Mouse (Mus musculus) embryonic facial prominence, embryonic 13.5 days (tissue): ENCODE measurements at regions not wholly inside any gene's neighbourhood (a gene's known extent, or its start where the extent isn't known, plus 50 kb on each side); places are given as distances from the start of the nearest gene placed in this dataset.

Experiments used
- ATAC-seq: fragments of 200-750 bp; cut with Nextera tagmentation; 2 replicates; pipeline ENCODE4 v1.8.0; 2017; ENCODE audit warnings: low read depth; ENCODE audit not compliant: insufficient number of reproducible peaks, insufficient read depth, low FRiP score, low TSS enrichment
- H3K27ac ChIP-seq: fragments of 300-500 bp; sonication (generic); 2 replicates; pipeline ENCODE4 v1.5.1; 2015; ENCODE audit warnings: moderate library complexity, mild to moderate bottlenecking, inconsistent platforms
- H3K27me3 ChIP-seq: fragments of 300-500 bp; sonication (generic); 2 replicates; pipeline ENCODE4 v1.6.1; 2015; ENCODE audit warnings: mild to moderate bottlenecking, inconsistent platforms
- H3K36me3 ChIP-seq: fragments of 300-500 bp; sonication (generic); 2 replicates; pipeline ENCODE4 v1.6.1; 2015; ENCODE audit warnings: mild to moderate bottlenecking, inconsistent platforms
- H3K4me1 ChIP-seq: fragments of 300-500 bp; sonication (generic); 2 replicates; pipeline ENCODE4 v1.6.1; 2015; ENCODE audit warnings: inconsistent platforms
- H3K4me2 ChIP-seq: fragments of 300-500 bp; sonication (generic); 2 replicates; pipeline ENCODE4 v1.6.1; 2015; ENCODE audit warnings: moderate library complexity, mild to moderate bottlenecking, inconsistent platforms
- H3K4me3 ChIP-seq: fragments of 300-500 bp; sonication (generic); 2 replicates; pipeline ENCODE4 v1.5.1; 2015; ENCODE audit warnings: mild to moderate bottlenecking, inconsistent platforms
- H3K9ac ChIP-seq: fragments of 300-500 bp; sonication (generic); 2 replicates; pipeline ENCODE4 v1.6.1; 2015; ENCODE audit warnings: mild to moderate bottlenecking, inconsistent platforms
- H3K9me3 ChIP-seq: fragments of 300-500 bp; sonication (generic); 2 replicates; pipeline ENCODE4 v1.6.1; 2016; ENCODE audit warnings: inconsistent platforms
- WGBS: fragments of 180-500 bp; shearing (Covaris S2); methylation state at CpG from one replicate; pipeline ENCODE4 v1.1.7; 2015; ENCODE audit warnings: mixed read lengths; 5-methylcytosine and 5-hydroxymethylcytosine counted together

DNA sequence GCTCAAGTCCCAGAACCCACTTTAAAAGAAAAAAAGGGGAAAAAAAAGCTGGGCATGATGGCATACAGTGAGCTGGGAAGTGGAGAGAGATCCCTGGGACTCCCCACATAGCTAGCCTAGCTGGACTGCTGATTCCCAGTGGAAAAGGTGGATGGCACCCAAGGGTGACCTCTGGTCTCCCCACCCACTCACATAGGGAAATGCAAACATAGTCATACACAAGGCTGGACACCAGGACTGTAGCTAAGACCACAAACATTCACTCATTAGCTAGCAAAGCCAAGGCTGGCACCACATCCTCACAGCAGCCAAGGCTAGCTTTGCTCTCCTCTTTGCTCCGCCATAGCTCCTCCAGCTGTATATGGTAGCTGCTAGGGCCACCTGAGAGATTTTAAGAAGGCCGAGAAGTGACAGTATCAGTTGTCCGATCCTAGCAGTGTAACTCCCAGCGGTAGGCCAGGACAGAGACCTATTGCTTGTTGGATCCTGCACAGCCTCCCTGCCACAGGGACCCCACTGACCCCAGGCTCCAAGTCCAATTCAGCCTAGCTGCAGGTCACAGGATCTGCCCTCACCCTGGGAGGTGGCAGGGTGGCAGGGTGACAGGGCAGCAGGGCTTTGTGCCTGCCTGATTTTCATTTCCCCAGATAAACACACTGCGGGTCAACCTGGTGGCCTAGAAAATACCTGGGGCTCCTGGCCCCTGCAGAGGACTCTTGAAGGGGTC lies 119.8 kb upstream of the Gli2 start:
- no peak for ATAC-seq
- 73% methylated on average over 5 of the region's 5 CpGs for WGBS
- no peaks in the 10 kb centered on the region for H3K27me3 ChIP-seq
- H3K27ac ChIP-seq, result no peak overlapping the region
- no peaks in the 10 kb centered on the region for H3K9me3 ChIP-seq
- H3K4me2 ChIP-seq, result no peak overlapping the region
- 0 out of 2 replicates have a peak, but pooled peaks cover 2% of the 10 kb centered on the region for H3K4me1 ChIP-seq
- no peak overlapping the region for H3K9ac ChIP-seq
- H3K36me3 ChIP-seq, result no peaks in the 10 kb centered on the region
- no peak overlapping the region for H3K4me3 ChIP-seq

DNA sequence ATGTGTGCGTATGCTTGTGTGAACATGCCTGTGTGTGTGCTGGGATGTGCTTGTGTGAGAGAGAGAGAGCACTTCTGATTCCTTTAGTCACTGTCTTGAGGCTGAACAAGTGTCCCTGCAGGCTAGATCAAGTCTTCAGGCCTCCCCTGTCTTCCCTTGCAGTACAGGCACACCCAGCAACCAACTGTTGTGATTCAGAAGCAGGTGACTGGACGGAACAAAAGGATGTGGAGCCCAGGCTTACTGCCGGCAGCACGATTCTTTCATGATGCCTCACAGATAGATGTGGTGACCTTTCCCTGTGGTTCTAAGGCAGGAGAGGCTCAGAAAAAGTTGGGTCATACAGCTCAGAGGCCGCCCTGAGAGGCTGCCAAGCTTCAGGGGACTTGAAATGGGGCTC lies 114.0 kb upstream of the Gli2 start:
- ATAC-seq, result no peak
- no peak overlapping the region for H3K27ac ChIP-seq
- H3K9me3 ChIP-seq, result no peaks in the 10 kb centered on the region
- H3K4me2 ChIP-seq, result no peak overlapping the region
- no peaks in the 10 kb centered on the region for H3K36me3 ChIP-seq
- no peaks in the 10 kb centered on the region for H3K27me3 ChIP-seq
- 72% methylated on average over 5 of the region's 5 CpGs for WGBS
- no peak overlapping the region for H3K4me3 ChIP-seq
- no peak overlapping the region for H3K9ac ChIP-seq
- H3K4me1 ChIP-seq, result 0 out of 2 replicates have a peak, but pooled peaks cover 2% of the 10 kb centered on the region

- Histone ChIP-seq H3K36me3 (no peaks in the 10 kb centered on the region), H3K4me2 (no peak overlapping the region), H3K4me3 (no peak overlapping the region), H3K27ac (no peak overlapping the region), H3K9me3 (no peaks in the 10 kb centered on the region), H3K9ac (no peak overlapping the region), H3K4me1 (0 out of 2 replicates have a peak, but pooled peaks cover 2% of the 10 kb centered on the region), H3K27me3 (no peaks in the 10 kb centered on the region)
- ATAC-seq, result no peak
- 84% methylated on average over 7 of the region's 7 CpGs for WGBS
Measured at GRCm38 (mm10) chr1:119166286-119166685, 112.9 kb upstream of the Gli2 start.

GRCm38 (mm10) chr1:119164811-119165210 lies 111.4 kb upstream of the Gli2 start:
- no peaks in the 10 kb centered on the region for H3K9me3 ChIP-seq
- no peaks in the 10 kb centered on the region for H3K27me3 ChIP-seq
- H3K4me3 ChIP-seq, result no peak overlapping the region
- 86% methylated on average over 5 of the region's 5 CpGs for WGBS
- no peak overlapping the region for H3K9ac ChIP-seq
- no peaks in the 10 kb centered on the region for H3K36me3 ChIP-seq
- no peak overlapping the region for H3K27ac ChIP-seq
- 0 out of 2 replicates have a peak, but pooled peaks cover 2% of the 10 kb centered on the region for H3K4me1 ChIP-seq
- no peak overlapping the region for H3K4me2 ChIP-seq
- no peak for ATAC-seq

DNA sequence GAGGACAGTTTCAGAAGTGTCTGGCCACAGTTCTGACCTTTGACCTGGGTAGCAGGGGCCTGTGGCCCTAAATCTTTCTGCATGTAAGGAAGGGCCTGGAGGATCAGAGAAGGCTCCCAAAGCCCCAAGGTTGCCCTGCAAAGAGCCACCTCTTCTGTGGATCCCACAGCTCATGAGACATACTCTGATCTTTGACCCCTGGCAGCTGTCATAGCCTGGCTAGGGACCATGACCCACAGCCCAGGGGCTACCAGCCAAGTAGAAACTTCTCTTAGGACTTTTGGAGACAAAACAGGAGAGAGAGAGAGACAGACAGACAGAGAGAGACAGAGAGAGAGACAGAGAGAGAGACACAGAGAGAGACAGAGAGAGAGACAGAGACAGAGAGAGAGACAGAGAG lies 110.4 kb upstream of the Gli2 start:
- no peaks in the 10 kb centered on the region for H3K27me3 ChIP-seq
- no peak overlapping the region for H3K27ac ChIP-seq
- no peaks in the 10 kb centered on the region for H3K36me3 ChIP-seq
- H3K4me2 ChIP-seq, result no peak overlapping the region
- no peak overlapping the region for H3K4me3 ChIP-seq
- no peak for ATAC-seq
- H3K4me1 ChIP-seq, result 0 out of 2 replicates have a peak, but pooled peaks cover 2% of the 10 kb centered on the region
- H3K9ac ChIP-seq, result no peak overlapping the region
- H3K9me3 ChIP-seq, result no peaks in the 10 kb centered on the region

- Histone ChIP-seq H3K9ac (no peak overlapping the region), H3K27me3 (no peaks in the 10 kb centered on the region), H3K4me3 (no peak overlapping the region), H3K27ac (no peak overlapping the region), H3K4me1 (no peaks in the 10 kb centered on the region), H3K36me3 (no peaks in the 10 kb centered on the region), H3K4me2 (no peak overlapping the region), H3K9me3 (no peaks in the 10 kb centered on the region)
- WGBS, result 85% methylated on average over 7 of the region's 7 CpGs
- no peak for ATAC-seq
Measured at GRCm38 (mm10) chr1:119163114-119163740, 109.8 kb upstream of the Gli2 start.

DNA sequence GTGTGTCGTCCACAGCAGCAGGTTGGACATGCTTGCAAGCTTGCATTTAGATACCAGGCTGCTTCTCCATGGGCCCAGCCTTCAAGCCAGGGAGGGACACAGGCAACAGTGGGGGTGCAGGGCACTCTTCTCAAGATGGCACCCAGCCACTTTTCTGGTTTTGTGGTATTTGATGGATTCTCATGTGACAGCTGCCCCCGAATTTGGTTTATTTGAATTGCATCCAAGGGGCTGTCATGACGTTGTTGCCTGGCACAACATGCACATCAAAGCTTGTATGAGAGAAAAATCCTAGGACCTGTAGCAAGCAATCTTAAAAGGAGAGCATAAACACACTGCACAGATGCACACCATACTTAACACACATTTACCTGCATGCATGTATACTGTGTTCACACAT lies 108.3 kb upstream of the Gli2 start:
- 52% methylated on average over 3 of the region's 3 CpGs for WGBS
- H3K4me2 ChIP-seq, result no peak overlapping the region
- H3K4me3 ChIP-seq, result no peak overlapping the region
- H3K27ac ChIP-seq, result no peak overlapping the region
- H3K9ac ChIP-seq, result no peak overlapping the region
- H3K4me1 ChIP-seq, result no peaks in the 10 kb centered on the region
- H3K27me3 ChIP-seq, result no peaks in the 10 kb centered on the region
- H3K36me3 ChIP-seq, result no peaks in the 10 kb centered on the region
- ATAC-seq, result no peak
- no peaks in the 10 kb centered on the region for H3K9me3 ChIP-seq

DNA sequence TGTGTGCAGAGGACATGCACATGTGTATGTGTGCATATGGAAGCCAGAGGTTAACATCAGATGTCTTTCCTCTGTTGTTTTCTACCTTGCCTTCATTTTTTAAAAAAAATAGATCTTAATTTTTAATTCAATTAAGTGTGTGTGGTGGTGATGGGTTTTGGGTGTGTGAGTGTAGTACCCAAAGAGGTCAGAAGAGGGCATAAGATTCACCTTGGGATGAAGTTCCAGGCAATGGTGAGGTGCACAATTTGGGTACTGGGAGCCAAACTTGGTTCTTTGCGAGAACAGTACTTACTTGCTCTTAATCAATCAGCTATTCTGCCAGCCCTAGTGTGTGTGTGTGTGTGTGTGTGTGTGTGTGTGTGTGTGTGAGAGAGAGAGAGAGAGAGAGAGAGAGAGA lies 106.9 kb upstream of the Gli2 start:
- ATAC-seq, result no peak
- H3K4me2 ChIP-seq, result no peak overlapping the region
- H3K9ac ChIP-seq, result no peak overlapping the region
- H3K27me3 ChIP-seq, result no peaks in the 10 kb centered on the region
- H3K36me3 ChIP-seq, result no peaks in the 10 kb centered on the region
- 82% methylated on average over 1 of the region's 1 CpGs for WGBS
- no peaks in the 10 kb centered on the region for H3K4me1 ChIP-seq
- H3K4me3 ChIP-seq, result no peak overlapping the region
- H3K9me3 ChIP-seq, result no peaks in the 10 kb centered on the region
- no peak overlapping the region for H3K27ac ChIP-seq

GRCm38 (mm10) chr1:119157171-119157700 lies 103.8 kb upstream of the Gli2 start:
- 84% methylated on average over 4 of the region's 4 CpGs for WGBS
- H3K36me3 ChIP-seq, result no peaks in the 10 kb centered on the region
- no peak for ATAC-seq

GRCm38 (mm10) chr1:119153619-119154018 lies 100.2 kb upstream of the Gli2 start:
- Histone ChIP-seq H3K4me3 (no peak overlapping the region), H3K27me3 (no peaks in the 10 kb centered on the region)
- 97% methylated on average over 4 of the region's 4 CpGs for WGBS

More at GRCm38 (mm10) chr1:119157171-119157700, 103.8 kb upstream of the Gli2 start:
- Histone ChIP-seq H3K4me2 (no peak overlapping the region), H3K4me1 (no peaks in the 10 kb centered on the region), H3K4me3 (no peak overlapping the region), H3K9me3 (0 out of 2 replicates have a peak, but pooled peaks cover 4% of the 10 kb centered on the region), H3K9ac (no peak overlapping the region), H3K27ac (no peak overlapping the region), H3K27me3 (no peaks in the 10 kb centered on the region)

DNA sequence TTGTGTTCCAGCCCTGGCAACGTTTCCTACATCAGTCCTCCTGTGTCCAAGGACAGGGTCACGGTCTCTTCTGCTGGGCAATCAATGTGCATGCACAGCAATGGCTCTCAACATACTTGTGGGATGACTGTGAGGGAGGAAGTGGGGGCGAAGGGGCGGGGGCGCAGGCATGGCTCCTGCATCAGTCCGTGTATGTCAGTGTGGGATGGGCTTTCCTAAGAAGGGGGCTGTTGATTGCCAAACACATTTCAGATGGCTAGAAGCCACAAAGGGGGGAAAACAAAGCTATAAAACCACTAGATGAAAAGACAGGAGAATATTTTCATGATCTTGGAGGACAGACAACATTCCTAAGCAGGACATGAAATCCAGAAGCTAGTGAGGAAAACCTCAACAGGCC lies 99.4 kb upstream of the Gli2 start:
- 75% methylated on average over 6 of the region's 6 CpGs for WGBS
- Histone ChIP-seq H3K36me3 (no peaks in the 10 kb centered on the region), H3K4me2 (no peak overlapping the region), H3K9ac (no peak overlapping the region), H3K4me1 (no peaks in the 10 kb centered on the region), H3K27ac (no peak overlapping the region), H3K9me3 (0 out of 2 replicates have a peak, but pooled peaks cover 4% of the 10 kb centered on the region), H3K4me3 (no peak overlapping the region), H3K27me3 (no peaks in the 10 kb centered on the region)
- no peak for ATAC-seq

More at GRCm38 (mm10) chr1:119153619-119154018, 100.2 kb upstream of the Gli2 start:
- H3K4me1 ChIP-seq, result no peaks in the 10 kb centered on the region
- H3K9ac ChIP-seq, result no peak overlapping the region
- ATAC-seq, result no peak
- H3K4me2 ChIP-seq, result no peak overlapping the region
- 0 out of 2 replicates have a peak, but pooled peaks cover 4% of the 10 kb centered on the region for H3K9me3 ChIP-seq
- H3K36me3 ChIP-seq, result no peaks in the 10 kb centered on the region
- no peak overlapping the region for H3K27ac ChIP-seq

GRCm38 (mm10) chr1:119147506-119147905 lies 94.1 kb upstream of the Gli2 start:
- no peak for ATAC-seq
- Histone ChIP-seq H3K4me3 (no peak overlapping the region), H3K27ac (no peak overlapping the region), H3K27me3 (no peaks in the 10 kb centered on the region), H3K9me3 (no peaks in the 10 kb centered on the region), H3K4me1 (peaks cover 16% of the 10 kb centered on the region), H3K4me2 (no peak overlapping the region), H3K36me3 (no peaks in the 10 kb centered on the region), H3K9ac (no peak overlapping the region)
- 81% methylated on average over 2 of the region's 2 CpGs for WGBS
